Mouse (Mus musculus): ENCODE measurements around the gene Wdfy3. TPM values are rescaled to one million over a fixed set of nuclear protein-coding genes. Genes with fewer than 3 reads are reported as not detected.
A peak's percentile ranks its signal among the peaks of the same experiment; 100 is the strongest.

Wdfy3 gene
- total and polyA plus RNA-seq, 2 experiments from 2014 or later = 5.2 to 25.8 TPM

DNA sequence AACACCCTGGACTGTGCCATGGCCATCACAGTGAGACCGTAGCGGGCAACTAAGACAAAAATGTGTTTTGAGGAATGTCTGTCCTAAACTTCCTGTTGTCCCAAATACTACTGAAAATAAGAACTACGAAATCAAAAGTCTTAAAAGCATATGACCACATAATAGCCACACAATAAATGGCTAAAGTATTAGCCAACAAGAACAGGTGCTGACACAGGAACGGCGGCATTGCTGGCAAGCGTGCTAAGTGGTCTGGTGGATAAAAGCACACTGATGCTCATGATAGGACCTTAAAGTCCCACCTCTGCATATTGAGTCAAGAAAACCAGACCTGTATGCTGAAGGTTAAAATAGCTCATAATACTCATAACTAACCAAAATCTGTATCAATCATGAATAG lies 3.3 kb downstream of the Wdfy3 start:
- Histone ChIP-seq H3K27me3 (ENCODE audit: control insufficient read depth, insufficient read depth, low read length) (no peaks in the 10 kb centered on the region), H3K9ac (replicated peaks; ENCODE audit: low read depth, low read length) (no peak overlapping the region), H3K4me2 (ENCODE audit: low read depth, low read length) (no peak overlapping the region), H3K4me3 (ENCODE audit: low read depth, low read length) (no peak overlapping the region), H3K9me3 (replicated peaks; ENCODE audit: control insufficient read depth, low read length) (no peaks in the 10 kb centered on the region), H3K4me1 (ENCODE audit: control insufficient read depth, insufficient read depth) (peaks cover 16% of the 10 kb centered on the region; the same call in 1 of the 2 replicates), H3K36me3 (replicated peaks; ENCODE audit: control insufficient read depth, insufficient read depth, low read length) (no peaks in the 10 kb centered on the region), H3K27ac (ENCODE audit: low read depth) (no peak overlapping the region)
- ATAC-seq (ENCODE audit: insufficient read depth, low read depth) (no peak), DNase-seq (ENCODE audit: low spot score) (no peak)
- 80% methylated on average over 6 of the region's 6 CpGs for WGBS
- TF ChIP-seq CTCF (IDR thresholded peaks at IDR 0.05; ENCODE audit: low read depth) (no peak), EP300 (IDR thresholded peaks at IDR 0.05; ENCODE audit: low read depth) (no peak)

DNA sequence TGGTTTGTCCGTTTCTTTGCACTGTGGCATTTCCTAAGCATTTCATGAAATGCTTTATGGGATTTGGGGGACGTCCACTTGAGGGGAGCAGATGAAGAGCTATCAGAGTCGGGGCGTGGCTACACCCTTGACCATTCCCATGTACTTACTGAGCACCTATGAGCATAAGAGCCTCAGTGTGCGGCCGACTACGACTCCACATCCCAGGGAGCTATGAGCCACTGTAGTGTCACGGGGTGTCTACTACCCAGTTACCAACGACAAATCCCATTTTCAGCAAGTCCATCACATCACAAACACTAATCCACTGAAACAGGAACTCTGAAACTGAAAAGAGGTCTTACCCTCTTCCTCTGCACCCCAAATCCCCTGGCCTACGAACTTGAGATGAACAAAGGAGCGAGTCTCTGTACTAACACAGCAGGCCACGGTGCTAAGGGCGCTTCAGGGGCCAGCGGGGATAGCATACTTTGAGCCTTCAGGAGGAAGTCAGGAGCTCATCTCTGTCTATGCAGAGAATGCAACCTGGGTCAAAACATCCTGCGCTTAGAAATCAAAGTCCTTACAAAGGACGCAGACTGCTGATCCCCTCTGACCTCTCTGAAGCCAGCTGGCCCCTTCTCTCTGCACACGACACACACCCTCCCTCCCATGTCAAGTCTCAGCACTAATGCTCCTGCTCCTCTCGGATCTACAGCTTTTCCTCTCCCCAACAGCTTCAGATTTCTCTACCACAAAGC lies 6.5 kb downstream of the Wdfy3 start:
- no peaks in the 10 kb centered on the region for H3K36me3 ChIP-seq (replicated peaks; ENCODE audit: control insufficient read depth, insufficient read depth, low read length)
- ATAC-seq (ENCODE audit: insufficient read depth, low read depth) (no peak), DNase-seq (ENCODE audit: low spot score) (no peak)
- no peak overlapping the region for H3K27ac ChIP-seq (ENCODE audit: low read depth)
- H3K27me3 ChIP-seq (ENCODE audit: control insufficient read depth, insufficient read depth, low read length) = no peaks in the 10 kb centered on the region
- H3K9ac ChIP-seq (replicated peaks; ENCODE audit: low read depth, low read length) = 0 out of 2 replicates have a peak overlapping the region, but pooled peaks have one; percentile 7
- peaks cover 12% of the 10 kb centered on the region; the same call in 1 of the 2 replicates for H3K4me1 ChIP-seq (ENCODE audit: control insufficient read depth, insufficient read depth)
- no peak overlapping the region for H3K4me3 ChIP-seq (ENCODE audit: low read depth, low read length)
- no peak for TF ChIP-seq EP300 (IDR thresholded peaks at IDR 0.05; ENCODE audit: low read depth)
- no peak for TF ChIP-seq CTCF (IDR thresholded peaks at IDR 0.05; ENCODE audit: low read depth)
- no peak overlapping the region for H3K4me2 ChIP-seq (ENCODE audit: low read depth, low read length)
- H3K9me3 ChIP-seq (replicated peaks; ENCODE audit: control insufficient read depth, low read length) = no peaks in the 10 kb centered on the region
- WGBS = 61% methylated on average over 18 of the region's 18 CpGs

DNA sequence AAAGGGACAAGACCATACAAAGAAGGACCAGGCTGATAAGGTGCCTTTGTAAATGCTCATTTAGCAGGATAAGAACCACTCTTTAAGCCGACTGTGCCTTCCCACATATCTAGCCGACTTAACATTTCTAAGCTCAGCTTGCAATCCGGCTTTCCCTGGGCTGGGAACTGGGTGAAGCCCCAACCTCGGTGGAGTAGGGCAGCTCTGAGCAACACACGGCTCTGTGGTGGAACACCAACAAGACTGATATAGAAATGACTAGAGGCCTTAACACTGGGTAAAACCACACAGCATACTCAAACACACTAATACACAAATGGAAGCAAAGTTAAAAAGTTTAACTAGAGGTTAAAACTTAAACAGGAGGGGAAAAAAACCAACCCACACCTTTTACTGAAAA lies 7.9 kb downstream of the Wdfy3 start:
- no peaks in the 10 kb centered on the region for H3K9me3 ChIP-seq (replicated peaks; ENCODE audit: control insufficient read depth, low read length)
- no peak for ATAC-seq (ENCODE audit: insufficient read depth, low read depth)
- no peak for DNase-seq (ENCODE audit: low spot score)
- WGBS = 44% methylated on average over 5 of the region's 5 CpGs
- peaks cover 12% of the 10 kb centered on the region; the same call in 1 of the 2 replicates for H3K4me1 ChIP-seq (ENCODE audit: control insufficient read depth, insufficient read depth)
- H3K27me3 ChIP-seq (ENCODE audit: control insufficient read depth, insufficient read depth, low read length) = no peaks in the 10 kb centered on the region
- no peak overlapping the region for H3K4me2 ChIP-seq (ENCODE audit: low read depth, low read length)
- TF ChIP-seq EP300 (IDR thresholded peaks at IDR 0.05; ENCODE audit: low read depth) (no peak), CTCF (IDR thresholded peaks at IDR 0.05; ENCODE audit: low read depth) (no peak)
- no peak overlapping the region for H3K4me3 ChIP-seq (ENCODE audit: low read depth, low read length)
- H3K9ac ChIP-seq (replicated peaks; ENCODE audit: low read depth, low read length) = no peak overlapping the region
- H3K36me3 ChIP-seq (replicated peaks; ENCODE audit: control insufficient read depth, insufficient read depth, low read length) = no peaks in the 10 kb centered on the region
- H3K27ac ChIP-seq (ENCODE audit: low read depth) = no peak overlapping the region

DNA sequence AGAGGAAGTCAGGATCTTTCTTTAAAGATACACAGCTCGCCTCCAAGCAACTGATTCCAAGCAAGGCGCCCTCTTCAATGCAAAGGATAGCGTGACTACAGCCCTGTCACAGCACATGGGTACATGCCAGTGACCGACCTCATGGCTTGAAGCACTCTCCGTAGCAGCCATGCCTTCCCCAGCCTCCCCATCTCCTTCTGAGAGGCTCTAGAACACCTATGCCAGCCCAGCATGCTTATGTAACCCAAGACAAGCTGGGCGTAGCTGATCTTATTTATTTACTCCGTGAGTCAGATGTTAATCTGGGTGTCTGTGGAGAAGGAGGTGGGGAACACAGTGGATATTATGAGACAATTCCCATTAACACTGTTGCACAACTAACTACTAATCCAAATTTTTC lies 13.8 kb downstream of the Wdfy3 start:
- Histone ChIP-seq H3K4me1 (ENCODE audit: control insufficient read depth, insufficient read depth) (peaks cover 16% of the 10 kb centered on the region), H3K27ac (ENCODE audit: low read depth) (no peak overlapping the region; the same call in 1 of the 2 replicates), H3K36me3 (replicated peaks; ENCODE audit: control insufficient read depth, insufficient read depth, low read length) (no peaks in the 10 kb centered on the region), H3K9ac (replicated peaks; ENCODE audit: low read depth, low read length) (no peak overlapping the region), H3K4me2 (ENCODE audit: low read depth, low read length) (no peak overlapping the region), H3K4me3 (ENCODE audit: low read depth, low read length) (no peak overlapping the region), H3K9me3 (replicated peaks; ENCODE audit: control insufficient read depth, low read length) (no peaks in the 10 kb centered on the region), H3K27me3 (ENCODE audit: control insufficient read depth, insufficient read depth, low read length) (no peaks in the 10 kb centered on the region)
- DNase-seq (ENCODE audit: low spot score) = no peak
- 66% methylated on average over 7 of the region's 7 CpGs for WGBS
- ATAC-seq (ENCODE audit: insufficient read depth, low read depth) = no peak
- TF ChIP-seq EP300 (IDR thresholded peaks at IDR 0.05; ENCODE audit: low read depth) (no peak), CTCF (IDR thresholded peaks at IDR 0.05; ENCODE audit: low read depth) (no peak)

DNA sequence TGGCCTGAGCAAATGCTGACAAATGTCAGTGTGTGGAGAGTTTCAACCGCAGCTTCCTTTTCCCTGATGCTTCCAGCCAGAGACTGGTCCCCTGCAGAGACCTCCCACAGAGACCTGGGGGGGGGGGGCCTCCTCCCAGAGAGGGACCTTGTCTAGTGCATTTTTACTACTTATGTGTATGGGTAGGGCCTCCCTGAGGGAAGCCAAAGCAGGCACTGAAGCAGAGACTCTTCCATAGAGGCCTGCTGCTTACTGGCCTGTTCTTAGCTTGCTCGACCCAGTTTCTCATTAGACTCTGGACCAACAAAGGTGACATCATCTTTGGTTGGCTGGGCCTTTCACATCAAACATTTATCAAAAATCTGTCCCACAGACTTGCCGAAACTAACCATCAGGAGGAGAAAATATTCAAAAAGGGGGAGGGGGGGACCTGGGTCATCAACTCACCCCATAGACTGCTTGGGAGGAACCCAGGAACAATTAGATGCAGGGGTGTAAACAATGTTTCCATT lies 14.5 kb downstream of the Wdfy3 start:
- Histone ChIP-seq H3K4me1 (ENCODE audit: control insufficient read depth, insufficient read depth) (peaks cover 16% of the 10 kb centered on the region), H3K9me3 (replicated peaks; ENCODE audit: control insufficient read depth, low read length) (no peaks in the 10 kb centered on the region), H3K4me2 (ENCODE audit: low read depth, low read length) (no peak overlapping the region), H3K27me3 (ENCODE audit: control insufficient read depth, insufficient read depth, low read length) (no peaks in the 10 kb centered on the region), H3K4me3 (ENCODE audit: low read depth, low read length) (no peak overlapping the region), H3K9ac (replicated peaks; ENCODE audit: low read depth, low read length) (no peak overlapping the region), H3K36me3 (replicated peaks; ENCODE audit: control insufficient read depth, insufficient read depth, low read length) (no peaks in the 10 kb centered on the region), H3K27ac (ENCODE audit: low read depth) (peak overlapping the region; percentile 48; the same call in 1 of the 2 replicates)
- DNase-seq (ENCODE audit: low spot score) (no peak), ATAC-seq (ENCODE audit: insufficient read depth, low read depth) (no peak)
- TF ChIP-seq CTCF (IDR thresholded peaks at IDR 0.05; ENCODE audit: low read depth) (no peak), EP300 (IDR thresholded peaks at IDR 0.05; ENCODE audit: low read depth) (no peak)
- WGBS = 38% methylated on average over 3 of the region's 3 CpGs

Measured in heart, postnatal 0 days (tissue).